Mouse (Mus musculus) megakaryocyte, embryonic 14.5 days (primary cell): ENCODE data around the gene Slc39a11.

Experiments
- FLI1 ChIP-seq: IDR thresholded peaks from 2 replicates; pipeline ENCODE4 v1.6.1; 2012; ENCODE audit warnings: low read length, inconsistent platforms, mixed read lengths
- GATA1 ChIP-seq: IDR thresholded peaks from 3 replicates; pipeline ENCODE4 v1.6.1; 2012; ENCODE audit warnings: mixed read lengths, low read length, inconsistent platforms, borderline replicate concordance

DNA sequence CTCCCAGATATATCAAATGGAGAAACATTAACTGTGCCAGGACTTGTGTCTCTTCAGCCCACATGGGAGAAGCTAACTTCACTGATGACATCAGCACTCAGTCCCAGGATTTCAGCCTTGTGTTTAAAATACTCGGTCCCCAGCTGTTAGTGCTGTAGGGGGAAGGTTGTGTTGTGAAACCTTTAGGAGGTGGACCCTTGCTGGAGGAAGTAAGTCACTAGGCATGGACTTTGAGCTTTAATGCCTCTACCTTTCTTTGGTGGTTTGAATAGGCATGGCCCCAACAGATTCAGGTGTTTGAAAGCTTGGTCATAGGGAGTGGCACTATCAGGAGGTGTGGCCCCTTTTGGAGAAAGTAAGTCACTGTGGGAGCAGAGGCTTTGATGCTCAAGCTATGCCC lies 80.9 kb downstream of the Slc39a11 start:
- no peak for TF ChIP-seq GATA1
- no peak for TF ChIP-seq FLI1
